Mouse (Mus musculus) embryonic facial prominence, embryonic 14.5 days (tissue): Measurements from ENCODE around the gene Cdc42ep4. TPM values are rescaled to one million over a fixed set of nuclear protein-coding genes. Genes with fewer than 3 reads are reported as not detected.
A peak's percentile ranks its signal among the peaks of the same experiment; 100 is the strongest.

Source experiments
- ATAC-seq: fragments of 200-750 bp; cut with Nextera tagmentation; 2 replicates; pipeline ENCODE4 v1.8.0; 2017; ENCODE audit warnings: low read depth, moderate number of reproducible peaks, moderate TSS enrichment
- DNase-seq: peaks from one replicate; pipeline ENCODE4 v3.0.0-alpha.2; 2015; ENCODE audit warnings: low spot score
- H3K27ac ChIP-seq: fragments of 300-500 bp; sonication (generic); replicated peaks from 2 replicates; pipeline ENCODE4 v1.5.1; 2014; ENCODE audit warnings: low read depth, mild to moderate bottlenecking, low read length, moderate library complexity
- H3K27me3 ChIP-seq: fragments of 300-500 bp; sonication (generic); replicated peaks from 2 replicates; pipeline ENCODE4 v1.6.1; 2014; ENCODE audit warnings: low read length; ENCODE audit not compliant: control insufficient read depth, insufficient read depth
- H3K36me3 ChIP-seq: fragments of 300-500 bp; sonication (generic); 2 replicates; pipeline ENCODE4 v1.6.1; 2014; ENCODE audit warnings: low read length, mixed read lengths; ENCODE audit not compliant: control insufficient read depth, insufficient read depth
- H3K4me1 ChIP-seq: fragments of 300-500 bp; sonication (generic); 2 replicates; pipeline ENCODE4 v1.6.1; 2014; ENCODE audit warnings: antibody characterized with exemption, low read length; ENCODE audit not compliant: control insufficient read depth, insufficient read depth
- H3K4me2 ChIP-seq: fragments of 300-500 bp; sonication (generic); 2 replicates; pipeline ENCODE4 v1.6.1; 2014; ENCODE audit warnings: low read depth, mild to moderate bottlenecking, low read length, moderate library complexity, mixed read lengths
- H3K4me3 ChIP-seq: fragments of 300-500 bp; sonication (generic); 2 replicates; pipeline ENCODE4 v1.5.1; 2014; ENCODE audit warnings: low read depth, mild to moderate bottlenecking, low read length
- H3K9ac ChIP-seq: fragments of 300-500 bp; sonication (generic); 2 replicates; pipeline ENCODE4 v1.6.1; 2014; ENCODE audit warnings: low read depth, mild to moderate bottlenecking, low read length, moderate library complexity, mixed read lengths
- H3K9me3 ChIP-seq: fragments of 300-500 bp; sonication (generic); 2 replicates; pipeline ENCODE4 v1.6.1; 2016; ENCODE audit warnings: low read length; ENCODE audit not compliant: control insufficient read depth
- WGBS: fragments of 180-500 bp; shearing (Covaris S2); extraction: QIAGEN DNeasy Blood & Tissue Kit; methylation state at CpG from one replicate; pipeline ENCODE4 v1.1.7; 2014; 5-methylcytosine and 5-hydroxymethylcytosine counted together
- polyA plus RNA-seq: library from polyadenylated mRNA; unstranded; fragments of >200 nt; fragmentation: Nextera tagmentation; extraction: Ambion mirVana; gene quantifications from 2 replicates; pipeline ENCODE4 v1.2.1, GENCODE M21; 2014

Cdc42ep4 gene
- polyA plus RNA-seq, 1 experiment from 2014 or later: 39.3 TPM

DNA sequence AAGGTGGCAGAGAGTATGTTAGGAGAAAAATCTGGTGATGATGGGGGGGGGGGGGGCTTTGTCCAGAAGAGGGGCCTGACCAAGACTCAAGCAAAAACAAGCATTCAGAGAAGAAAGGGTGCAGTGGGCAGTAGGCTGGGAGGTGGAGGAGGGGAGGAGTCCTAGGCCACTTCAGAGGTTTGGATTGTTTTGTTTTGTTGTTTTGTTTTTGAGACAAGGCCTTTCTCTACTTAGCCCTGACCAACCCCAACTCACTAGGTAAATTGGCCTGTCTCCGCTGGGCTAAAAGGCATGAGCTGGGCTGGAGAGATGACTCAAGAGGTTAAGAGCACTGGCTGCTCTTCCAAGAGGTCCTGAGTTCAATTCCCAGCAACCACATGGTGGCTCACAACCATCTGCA is 40.6 kb downstream of the Cdc42ep4 start:
- no peak for ATAC-seq
- H3K9ac ChIP-seq: no peak overlapping the region
- no peak for DNase-seq
- no peaks in the 10 kb centered on the region for H3K9me3 ChIP-seq
- H3K4me1 ChIP-seq: peaks cover 19% of the 10 kb centered on the region
- H3K27ac ChIP-seq: no peak overlapping the region; the same call in 1 of the 2 replicates
- H3K36me3 ChIP-seq: no peaks in the 10 kb centered on the region
- H3K4me3 ChIP-seq: no peak overlapping the region
- 73% methylated on average over 1 of the region's 1 CpGs for WGBS
- H3K4me2 ChIP-seq: no peak overlapping the region
- H3K27me3 ChIP-seq: no peaks in the 10 kb centered on the region

DNA sequence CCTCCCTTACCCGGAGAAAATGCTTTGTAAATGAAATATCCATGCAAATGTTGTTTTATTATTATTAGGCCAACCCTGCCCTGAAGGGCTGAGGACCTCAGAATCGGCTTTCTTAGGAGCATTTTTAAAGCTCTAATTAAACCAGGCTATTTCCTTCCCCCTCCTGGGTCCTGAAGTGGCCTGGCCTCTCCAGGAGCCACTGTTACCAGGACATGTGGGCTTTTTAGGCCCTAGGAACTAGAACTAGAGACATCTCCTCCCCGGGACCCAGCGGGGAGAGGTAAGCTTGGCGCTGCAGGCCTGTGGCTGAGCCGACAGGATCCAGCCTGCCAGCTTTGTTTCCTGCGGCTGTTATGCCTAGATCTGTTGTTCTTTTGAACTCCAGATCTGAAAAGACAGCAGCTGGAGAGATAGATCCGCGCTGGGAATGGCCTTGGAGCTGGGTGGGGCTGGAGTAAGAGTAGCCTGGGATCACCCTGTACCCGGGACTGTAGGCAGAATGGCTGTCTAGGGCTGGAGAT is 41.4 kb downstream of the Cdc42ep4 start:
- Histone ChIP-seq H3K4me2 (no peak overlapping the region), H3K9ac (peak overlapping the region; percentile 30; the same call in 1 of the 2 replicates), H3K36me3 (no peaks in the 10 kb centered on the region), H3K27ac (peak overlapping the region; percentile 64), H3K4me3 (no peak overlapping the region), H3K9me3 (no peaks in the 10 kb centered on the region), H3K4me1 (peaks cover 19% of the 10 kb centered on the region), H3K27me3 (no peaks in the 10 kb centered on the region)
- peak; percentile 85 for DNase-seq
- peak; percentile 30; the same call in 1 of the 2 replicates for ATAC-seq
- WGBS: 3% methylated on average over 10 of the region's 10 CpGs

DNA sequence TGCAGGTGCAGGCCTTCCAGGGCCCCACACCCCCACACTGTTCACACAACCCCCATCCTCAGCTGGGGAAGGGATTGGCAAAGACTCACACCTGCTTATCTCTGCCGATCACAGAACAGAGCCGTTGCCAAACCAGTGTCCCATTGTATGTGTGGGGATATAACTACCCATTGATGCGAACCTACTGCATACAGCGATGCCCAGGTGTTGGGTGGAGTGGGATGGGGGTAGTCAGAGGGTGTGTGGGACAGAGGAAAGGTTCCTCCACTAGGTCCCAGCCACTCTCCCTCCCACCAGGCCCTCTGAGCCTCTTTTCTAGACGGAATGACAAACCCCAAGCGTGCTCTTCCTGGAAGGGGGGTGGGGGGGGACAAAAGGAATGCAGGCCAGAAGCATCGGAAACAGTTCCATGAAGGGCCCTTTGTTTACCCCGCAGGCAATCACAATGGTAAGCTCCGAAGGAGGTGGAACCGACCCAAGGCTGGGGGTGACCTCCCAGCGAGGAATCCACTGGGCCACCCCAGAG is 41.9 kb downstream of the Cdc42ep4 start, which contains the start of gene Cpsf4l:
Gene Cpsf4l, minus strand, starts transcription at position 287 of the 526 bp plus-strand sequence.
- DNase-seq: peak; percentile 69

DNA sequence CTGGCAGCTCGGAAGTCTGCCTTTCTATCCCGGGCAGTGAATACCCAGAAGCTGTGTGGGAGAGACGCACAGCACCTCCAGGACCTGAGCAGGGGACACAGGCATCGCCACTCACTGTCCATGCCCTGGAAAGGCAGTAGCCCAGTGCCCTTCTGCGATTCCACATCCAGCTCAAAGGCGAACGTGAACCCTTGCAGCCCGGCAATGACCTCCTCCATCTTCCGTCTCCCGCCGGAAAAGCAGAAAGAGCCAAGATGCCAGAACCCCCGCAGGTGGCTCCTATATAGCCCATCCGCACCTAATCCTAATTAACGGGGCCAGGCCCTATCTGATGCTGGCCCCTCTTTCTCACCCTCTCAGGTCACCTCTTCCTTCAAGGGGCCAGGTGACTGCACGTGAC is 42.4 kb downstream of the Cdc42ep4 start:
- H3K4me2 ChIP-seq: peak overlapping the region; percentile 3; the same call in 1 of the 2 replicates
- no peaks in the 10 kb centered on the region for H3K27me3 ChIP-seq
- DNase-seq: no peak
- no peak for ATAC-seq
- no peaks in the 10 kb centered on the region for H3K36me3 ChIP-seq
- H3K27ac ChIP-seq: no peak overlapping the region
- H3K4me1 ChIP-seq: peaks cover 19% of the 10 kb centered on the region
- no peaks in the 10 kb centered on the region for H3K9me3 ChIP-seq
- H3K9ac ChIP-seq: 0 out of 2 replicates have a peak overlapping the region, but pooled peaks have one; percentile 12
- WGBS: 20% methylated on average over 14 of the region's 15 CpGs
- H3K4me3 ChIP-seq: no peak overlapping the region

More for the DNA sequence above, 41.9 kb downstream of the Cdc42ep4 start, which contains the start of gene Cpsf4l:
- no peaks in the 10 kb centered on the region for H3K27me3 ChIP-seq
- peak; percentile 45; the same call in 1 of the 2 replicates for ATAC-seq
- peaks cover 19% of the 10 kb centered on the region for H3K4me1 ChIP-seq
- peak within 1 kb of the TSS; percentile 30; the same call in 1 of the 2 replicates for H3K9ac ChIP-seq
- H3K4me3 ChIP-seq: no peak within 1 kb of the TSS
- WGBS: 4% methylated on average over 11 of the region's 11 CpGs
- peak within 1 kb of the TSS; percentile 64 for H3K27ac ChIP-seq
- H3K4me2 ChIP-seq: peak within 1 kb of the TSS; percentile 3; the same call in 1 of the 2 replicates
- no peaks in the 10 kb centered on the region for H3K9me3 ChIP-seq
- no peaks in the 10 kb centered on the region for H3K36me3 ChIP-seq

DNA sequence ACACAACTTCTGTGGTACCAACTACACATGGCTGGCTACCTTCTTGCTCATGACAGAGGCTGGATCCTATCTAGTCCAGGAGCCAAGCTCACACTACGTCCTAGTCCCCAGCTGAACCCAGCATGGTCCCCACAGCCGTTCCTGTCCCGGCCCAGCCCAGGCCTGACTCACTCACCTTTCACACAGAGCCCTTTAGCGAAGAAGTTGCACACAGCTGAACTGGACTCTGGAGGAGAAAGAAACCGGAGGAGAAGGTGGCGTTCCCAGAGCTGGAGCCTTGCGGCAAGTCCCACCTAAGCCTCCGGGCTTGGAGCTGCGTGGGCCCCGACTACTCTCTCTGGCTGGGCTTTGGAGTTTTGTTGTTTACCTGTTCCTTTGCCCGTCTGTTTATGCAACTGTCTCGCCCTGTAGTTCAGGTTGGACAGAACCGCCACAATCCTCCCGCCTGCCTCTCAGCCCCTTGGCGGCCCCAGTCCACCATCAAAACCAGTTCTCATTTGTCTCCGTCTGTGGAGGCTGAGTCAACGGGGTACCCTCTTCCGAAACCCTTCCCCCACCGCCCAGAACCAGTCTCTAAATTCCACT is 43.0 kb downstream of the Cdc42ep4 start:
- Histone ChIP-seq H3K4me2 (no peak overlapping the region), H3K27me3 (no peaks in the 10 kb centered on the region), H3K27ac (no peak overlapping the region), H3K9me3 (no peaks in the 10 kb centered on the region), H3K4me3 (no peak overlapping the region), H3K9ac (0 out of 2 replicates have a peak overlapping the region, but pooled peaks have one; percentile 12), H3K36me3 (no peaks in the 10 kb centered on the region), H3K4me1 (peaks cover 19% of the 10 kb centered on the region)
- ATAC-seq (no peak), DNase-seq (no peak)
- WGBS: 42% methylated on average over 19 of the region's 19 CpGs

DNA sequence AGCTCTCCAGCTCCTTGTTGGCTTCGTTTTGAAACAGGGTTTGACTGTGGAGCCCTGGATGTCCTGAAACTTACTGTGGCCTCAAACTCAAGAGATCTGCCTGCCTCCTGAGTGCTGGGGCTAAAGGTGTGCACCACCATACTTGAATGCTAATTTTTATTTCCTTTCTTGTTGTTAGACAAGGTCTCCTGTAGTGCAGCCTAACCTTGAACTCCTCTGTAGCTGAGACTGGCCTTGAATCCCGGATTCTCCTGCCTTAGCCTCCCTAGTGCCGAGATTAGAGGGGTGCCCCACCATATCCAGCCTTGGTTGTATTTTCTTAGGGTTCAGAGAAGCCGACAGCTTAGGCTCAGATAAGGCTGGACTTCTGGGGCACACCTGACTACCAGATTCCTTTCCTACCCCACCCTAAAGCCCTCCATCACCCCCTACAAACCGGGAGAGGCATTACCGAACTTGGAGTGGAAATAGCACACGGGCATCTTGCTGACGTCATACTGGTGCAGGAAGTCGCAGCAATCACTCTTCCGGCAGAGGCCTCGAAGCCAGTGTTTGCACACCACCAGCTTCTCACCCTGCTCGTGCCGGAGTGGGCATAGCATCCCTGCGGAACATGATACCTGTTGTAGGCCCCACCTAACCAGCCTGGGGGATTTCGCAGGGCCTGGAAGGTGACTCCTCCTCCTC is 45.6 kb downstream of the Cdc42ep4 start:
- Histone ChIP-seq H3K9ac (no peak overlapping the region), H3K36me3 (no peaks in the 10 kb centered on the region), H3K4me2 (no peak overlapping the region), H3K27ac (no peak overlapping the region), H3K9me3 (no peaks in the 10 kb centered on the region), H3K4me3 (no peak overlapping the region), H3K4me1 (peaks cover 19% of the 10 kb centered on the region), H3K27me3 (no peaks in the 10 kb centered on the region)
- no peak for DNase-seq
- no peak for ATAC-seq
- WGBS: 77% methylated on average over 15 of the region's 15 CpGs

DNA sequence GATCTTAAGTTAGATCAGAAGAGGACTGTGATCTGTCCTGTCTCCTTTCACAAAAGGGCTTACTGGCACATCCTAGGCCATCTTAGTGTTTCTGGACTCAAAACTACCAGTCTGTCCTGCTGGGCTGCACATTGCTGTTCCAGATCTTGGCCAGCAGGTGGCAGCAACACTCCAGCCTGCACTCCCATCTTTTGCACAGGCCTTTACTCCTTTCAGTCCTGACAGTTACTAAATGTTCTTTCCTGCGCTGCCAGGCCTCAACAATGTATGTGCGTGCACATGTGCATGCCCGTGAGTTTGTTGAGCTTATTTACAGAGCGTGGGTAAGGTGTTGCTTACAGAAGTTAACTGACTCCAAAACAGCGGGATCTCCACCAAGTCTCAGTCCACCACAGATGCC is 47.9 kb downstream of the Cdc42ep4 start:
- Histone ChIP-seq H3K27me3 (no peaks in the 10 kb centered on the region), H3K36me3 (no peaks in the 10 kb centered on the region), H3K27ac (0 out of 2 replicates have a peak overlapping the region, but pooled peaks have one; percentile 28), H3K4me3 (no peak overlapping the region), H3K4me2 (no peak overlapping the region), H3K4me1 (no peaks in the 10 kb centered on the region), H3K9ac (no peak overlapping the region), H3K9me3 (no peaks in the 10 kb centered on the region)
- peak; percentile 71 for DNase-seq
- ATAC-seq: peak; percentile 54
- 35% methylated on average over 5 of the region's 5 CpGs for WGBS

DNA sequence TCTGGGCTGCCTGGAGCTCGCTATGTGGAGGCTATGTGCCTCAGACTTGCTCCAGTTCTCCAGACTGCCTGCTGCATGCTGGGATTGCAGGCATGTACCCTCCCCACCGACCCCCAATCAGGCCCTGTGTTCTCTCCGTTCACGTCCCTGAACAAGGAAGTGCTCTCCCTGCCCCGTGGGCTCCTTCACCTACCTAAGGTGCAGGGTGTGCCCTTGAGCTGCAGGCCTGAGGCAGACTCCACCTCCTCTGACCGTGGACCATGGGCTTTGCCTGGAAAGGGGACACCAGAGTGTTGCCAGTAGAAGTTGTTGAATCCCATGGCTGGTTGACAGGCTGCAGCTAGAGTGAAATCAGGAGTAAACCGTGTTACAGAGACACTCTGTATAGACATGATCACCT is 52.0 kb downstream of the Cdc42ep4 start:
- Histone ChIP-seq H3K36me3 (peaks cover 22% of the 10 kb centered on the region), H3K27ac (no peak overlapping the region), H3K9me3 (no peaks in the 10 kb centered on the region), H3K27me3 (no peaks in the 10 kb centered on the region), H3K4me3 (no peak overlapping the region), H3K4me1 (no peaks in the 10 kb centered on the region), H3K4me2 (no peak overlapping the region), H3K9ac (no peak overlapping the region)
- no peak for DNase-seq
- ATAC-seq: no peak
- 77% methylated on average over 7 of the region's 7 CpGs for WGBS
